Mouse (Mus musculus): ENCODE data around the gene Zfp82.
A peak's percentile ranks its signal among the peaks of the same experiment; 100 is the strongest.

Gene Zfp82

GRCm38 (mm10) chr7:30050882-30051548 is 21.7 kb downstream of the Zfp82 start, which contains the start of gene Zfp14:
TSS of gene Zfp14 (minus strand) at chr7:30051380.
- peak; percentile 42 to 56 for DNase-seq (ENCODE audit: low read depth in 1 of 2, low spot score in 2 of 2)

DNA sequence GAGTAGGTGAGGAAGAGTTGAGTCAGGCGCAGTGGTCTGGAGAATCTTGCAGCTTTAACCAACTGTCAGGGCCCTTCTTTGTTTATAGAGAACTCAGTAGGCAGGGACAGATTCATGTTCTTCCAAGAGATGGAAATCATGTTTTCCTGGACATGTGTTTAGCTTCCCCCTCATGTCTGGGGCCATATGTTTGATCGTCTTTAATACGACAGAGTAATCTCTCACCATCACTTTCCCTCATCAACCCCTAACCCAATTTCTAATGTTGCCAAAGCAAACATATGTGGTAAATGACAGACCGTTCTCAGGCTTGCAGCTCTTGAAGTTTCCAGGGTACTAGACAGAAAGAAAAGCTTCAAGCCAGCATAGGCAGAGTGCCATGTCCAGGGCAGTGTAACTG is 24.6 kb downstream of the Zfp82 start:
- DNase-seq (ENCODE audit: low read depth in 1 of 2, low spot score in 2 of 2): no peak

- no peak for DNase-seq (ENCODE audit: low read depth in 1 of 2, low spot score in 2 of 2)
These were observed 28.3 kb downstream of the Zfp82 start for GRCm38 (mm10) chr7:30044354-30044753.

DNA sequence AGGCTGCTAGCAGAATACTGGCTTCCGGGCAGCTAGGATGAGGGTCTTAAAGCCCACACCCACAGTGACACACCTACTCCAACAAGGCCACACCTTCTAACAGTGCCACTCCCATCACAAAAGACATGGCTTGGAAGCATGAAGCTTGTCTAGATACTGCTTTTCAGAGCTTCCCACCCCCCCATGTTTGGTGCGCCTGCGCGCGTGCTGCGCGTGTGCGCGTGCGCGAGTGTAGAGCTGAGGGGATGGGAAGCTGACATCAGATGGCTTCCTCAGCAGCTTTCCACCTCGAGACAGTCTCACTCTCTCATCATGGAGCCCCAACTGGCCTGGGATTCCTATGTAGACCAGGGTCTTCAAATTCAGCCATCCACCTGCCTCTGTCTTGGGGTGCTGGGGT is 38.4 kb downstream of the Zfp82 start:
- no peak for DNase-seq (ENCODE audit: low read depth in 1 of 2, low spot score in 2 of 2)

- DNase-seq (ENCODE audit: low read depth in 1 of 2, low spot score in 2 of 2): no peak
These were observed 41.3 kb downstream of the Zfp82 start for GRCm38 (mm10) chr7:30031379-30031778.

DNA sequence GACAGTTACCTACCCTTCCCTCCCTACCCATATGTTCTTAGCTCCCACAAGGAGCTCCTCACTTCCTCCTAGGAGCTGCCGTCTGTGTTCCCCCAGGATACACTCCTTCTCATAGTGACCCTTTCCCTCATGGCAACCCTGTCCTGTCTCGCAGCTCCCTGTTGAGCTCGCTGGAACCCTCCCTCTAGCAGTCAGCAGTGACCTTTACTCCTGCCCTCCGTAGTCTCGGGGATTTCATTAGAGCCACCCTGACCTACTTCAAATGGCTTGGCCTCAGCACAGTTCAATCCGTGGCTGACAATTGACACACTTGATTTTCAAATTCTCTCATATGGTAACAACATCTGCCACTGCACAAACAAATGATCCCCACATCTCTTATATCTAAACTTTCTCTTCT is 42.0 kb downstream of the Zfp82 start:
- no peak for DNase-seq (ENCODE audit: low read depth in 1 of 2, low spot score in 2 of 2)

- no peak for DNase-seq (ENCODE audit: low read depth in 1 of 2, low spot score in 2 of 2)
These were observed 44.1 kb downstream of the Zfp82 start for GRCm38 (mm10) chr7:30028572-30028971.

DNA sequence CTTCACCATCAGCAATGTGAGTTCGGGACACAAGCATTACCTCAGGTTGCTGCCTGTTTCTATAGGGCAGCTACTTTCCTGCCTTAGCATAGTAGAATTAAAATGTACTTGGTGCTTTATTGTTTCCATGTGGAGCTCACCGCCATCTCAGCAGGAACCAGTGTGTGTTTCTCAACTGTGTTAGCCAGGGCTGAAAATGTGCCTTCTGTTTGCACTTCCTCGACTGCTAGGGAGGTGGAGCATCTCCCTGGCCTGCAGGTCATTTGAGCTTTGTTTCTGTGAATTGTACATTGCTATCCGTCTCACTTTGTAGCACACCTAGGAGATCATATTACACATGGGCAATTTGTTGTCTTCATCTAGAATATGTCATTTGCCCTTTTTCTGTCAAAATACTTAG is 45.4 kb downstream of the Zfp82 start:
- no peak for DNase-seq (ENCODE audit: low read depth in 1 of 2, low spot score in 2 of 2)

GRCm38 (mm10) chr7:30025358-30025757 is 47.3 kb downstream of the Zfp82 start:
- no peak for DNase-seq (ENCODE audit: low read depth in 1 of 2, low spot score in 2 of 2)

DNA sequence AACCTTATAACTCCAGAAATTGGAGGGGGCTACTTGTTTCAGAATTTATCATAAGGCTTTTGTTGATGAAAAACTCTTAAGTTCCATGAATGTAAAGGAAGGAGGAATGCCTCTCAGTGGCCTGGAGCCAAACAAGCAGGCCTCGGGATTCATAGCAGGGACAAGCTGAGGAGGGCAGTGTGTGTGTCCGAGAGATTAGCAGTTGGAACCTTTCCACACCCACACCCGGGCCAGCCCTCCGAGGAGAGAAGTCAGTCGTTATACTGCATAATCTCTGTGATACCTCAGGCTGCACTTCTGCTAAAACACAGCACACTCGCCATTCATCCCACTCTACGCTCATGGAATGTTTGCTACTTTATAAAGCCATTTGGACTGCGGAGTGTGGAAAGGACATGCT is 48.9 kb downstream of the Zfp82 start:
- no peak for DNase-seq (ENCODE audit: low read depth in 1 of 2, low spot score in 2 of 2)

DNA sequence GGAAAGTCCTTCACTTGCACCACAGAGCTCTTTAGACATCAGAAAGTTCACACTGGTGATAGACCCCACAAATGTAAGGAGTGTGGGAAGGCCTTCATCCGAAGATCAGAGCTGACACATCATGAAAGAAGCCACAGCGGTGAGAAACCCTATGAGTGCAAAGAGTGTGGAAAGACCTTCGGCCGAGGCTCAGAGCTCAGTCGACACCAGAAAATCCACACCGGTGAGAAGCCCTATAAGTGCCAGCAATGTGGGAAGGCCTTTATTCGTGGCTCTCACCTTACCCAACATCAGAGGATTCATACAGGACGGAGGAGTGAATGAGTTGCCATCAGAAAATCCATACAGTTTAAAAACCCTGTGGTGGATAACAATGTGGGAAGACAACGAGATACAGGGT is 49.4 kb downstream of the Zfp82 start:
- no peak for DNase-seq (ENCODE audit: low read depth in 1 of 2, low spot score in 2 of 2)

- DNase-seq (ENCODE audit: low read depth in 1 of 2, low spot score in 2 of 2): no peak
These were observed 53.2 kb downstream of the Zfp82 start for GRCm38 (mm10) chr7:30019543-30019942.

GRCm38 (mm10) chr7:30017226-30017625 is 55.5 kb downstream of the Zfp82 start:
- DNase-seq (ENCODE audit: low read depth in 1 of 2, low spot score in 2 of 2): no peak

- no peak for DNase-seq (ENCODE audit: low read depth in 1 of 2, low spot score in 2 of 2)
These were observed 59.7 kb downstream of the Zfp82 start for GRCm38 (mm10) chr7:30012956-30013363.

DNA sequence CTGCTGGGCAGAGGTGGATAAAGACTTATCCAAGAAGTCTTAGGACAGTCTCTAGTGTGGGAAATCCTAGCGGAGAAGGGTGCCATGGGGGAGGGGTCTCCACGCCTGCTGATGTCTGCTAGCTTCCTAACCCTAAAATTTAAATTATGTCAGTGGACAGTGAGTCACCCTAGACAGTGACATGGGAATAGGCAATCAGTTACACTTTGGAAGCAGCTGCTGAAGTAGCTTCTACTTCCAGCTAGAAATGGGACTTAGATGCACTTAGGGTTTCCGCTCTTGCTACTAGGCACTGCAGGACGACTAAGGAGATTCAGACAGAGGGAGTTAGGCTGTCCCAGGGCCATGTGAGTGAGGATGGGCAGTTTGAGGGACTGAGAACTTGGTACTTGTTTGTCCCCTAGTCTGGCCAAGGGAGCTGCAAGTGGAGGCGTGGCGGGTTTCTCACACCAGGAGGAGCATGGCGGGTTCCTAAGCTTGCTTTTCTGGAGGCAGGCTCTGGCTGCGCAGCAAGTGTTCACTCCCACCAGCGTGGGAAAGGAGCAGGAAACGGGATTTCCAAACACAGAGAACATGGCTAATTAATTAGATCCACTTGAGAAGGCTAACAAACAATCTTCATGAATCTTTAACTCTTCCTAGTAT is 62.0 kb downstream of the Zfp82 start:
- DNase-seq (ENCODE audit: low read depth in 1 of 2, low spot score in 2 of 2): no peak

GRCm38 (mm10) chr7:30009321-30010085 is 63.2 kb downstream of the Zfp82 start:
- DNase-seq (ENCODE audit: low read depth in 1 of 2, low spot score in 2 of 2): no peak

DNA sequence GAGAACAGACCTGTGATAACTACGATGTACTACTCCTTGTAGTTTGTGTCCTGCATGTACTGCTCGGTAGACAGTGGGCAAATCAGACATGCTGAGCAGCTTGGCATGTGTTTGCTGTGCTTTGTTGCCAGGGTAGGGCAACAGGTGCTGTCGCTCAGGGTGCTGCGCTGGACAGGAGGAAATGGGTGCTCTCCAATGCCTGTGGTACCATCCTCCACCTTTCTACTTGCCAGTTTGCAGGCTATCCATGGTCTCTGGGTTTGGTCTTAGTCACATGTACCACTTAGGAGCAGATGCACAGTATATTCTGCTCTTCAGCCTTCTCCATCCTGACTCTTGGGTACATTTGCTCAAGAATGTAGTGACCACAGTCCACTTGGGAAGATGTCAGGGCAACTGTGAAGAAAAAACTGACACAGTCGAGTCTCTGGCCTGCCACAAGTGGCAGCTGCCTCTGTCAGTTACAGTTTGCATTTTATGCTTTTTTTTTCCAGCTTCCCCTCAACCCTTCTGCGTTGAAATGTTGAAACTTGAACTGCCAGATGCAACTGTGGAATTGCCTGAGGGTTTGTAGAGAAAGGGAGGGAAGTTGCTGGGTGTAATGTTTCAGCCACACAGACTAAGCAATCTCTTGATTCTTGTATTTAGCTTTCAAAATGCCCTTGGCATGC is 64.5 kb downstream of the Zfp82 start:
- no peak for DNase-seq (ENCODE audit: low read depth in 1 of 2, low spot score in 2 of 2)

DNA sequence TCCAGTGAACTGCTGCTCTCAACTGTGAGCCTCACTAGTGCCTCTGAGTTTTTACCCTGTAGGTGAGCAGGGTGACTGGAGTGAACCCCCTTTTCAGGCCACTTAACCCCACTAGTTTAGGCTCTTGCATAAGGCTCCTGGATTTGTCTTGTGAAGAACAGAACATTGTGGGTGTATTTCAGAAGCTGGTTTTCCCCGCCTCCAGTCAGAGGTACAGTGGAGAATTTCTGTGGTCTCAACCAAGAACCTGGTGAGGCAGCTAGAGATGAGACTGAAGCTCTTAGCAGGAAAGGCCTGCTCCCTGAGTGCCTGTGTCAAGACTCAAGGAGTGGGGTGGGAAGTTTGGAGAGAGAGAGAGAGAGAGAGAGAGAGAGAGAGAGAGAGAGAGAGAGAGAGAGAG is 65.1 kb downstream of the Zfp82 start:
- no peak for DNase-seq (ENCODE audit: low read depth in 1 of 2, low spot score in 2 of 2)
